Mouse (Mus musculus): ENCODE results near the gene Tnnt2. TPM values are rescaled to one million over a fixed set of nuclear protein-coding genes. Genes with fewer than 3 reads are reported as not detected.

The Tnnt2 gene
- polyA plus RNA-seq, 1 experiment from 2014 or later, result 12.1 TPM

- no peaks in the 10 kb centered on the region for H3K4me1 ChIP-seq (replicated peaks)
- no peaks in the 10 kb centered on the region for H3K9me3 ChIP-seq
- H3K27ac ChIP-seq, result no peak overlapping the region
- H3K9ac ChIP-seq, result no peak overlapping the region
- H3K4me2 ChIP-seq, result no peak overlapping the region
- no peaks in the 10 kb centered on the region for H3K36me3 ChIP-seq
- 63% methylated on average over 10 of the region's 10 CpGs for WGBS
- ATAC-seq (ENCODE audit: low FRiP score), result no peak
- H3K4me3 ChIP-seq, result no peak overlapping the region
- peaks cover 19% of the 10 kb centered on the region; the same call in 1 of the 2 replicates for H3K27me3 ChIP-seq
Observed at GRCm38 (mm10) chr1:135807546-135807945, 28.6 kb upstream of the Tnnt2 start.

DNA sequence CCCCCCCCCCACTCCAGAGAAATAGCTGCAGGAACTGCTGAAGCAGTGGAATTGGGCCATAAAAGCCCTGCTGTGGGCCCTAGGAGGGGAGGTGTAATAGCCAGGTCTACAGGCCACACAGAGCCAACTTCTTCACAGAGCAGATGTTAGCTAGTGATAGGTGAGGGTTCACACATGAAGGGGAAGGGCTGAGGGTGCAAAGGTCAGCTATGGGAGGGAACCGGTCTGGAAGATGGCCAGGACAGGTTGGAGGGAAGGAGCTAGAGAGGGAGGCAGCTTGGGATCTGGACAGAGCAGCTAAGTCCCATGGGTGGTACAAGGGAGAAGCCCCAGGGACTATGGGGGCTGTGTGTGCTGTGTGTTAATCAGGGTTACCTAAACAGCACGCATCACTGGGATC, 26.0 kb upstream of the Tnnt2 start:
- no peak overlapping the region for H3K27ac ChIP-seq
- no peaks in the 10 kb centered on the region for H3K36me3 ChIP-seq
- peaks cover 16% of the 10 kb centered on the region; the same call in 1 of the 2 replicates for H3K27me3 ChIP-seq
- peaks cover 9% of the 10 kb centered on the region; the same call in 1 of the 2 replicates for H3K4me1 ChIP-seq (replicated peaks)
- ATAC-seq (ENCODE audit: low FRiP score), result no peak
- no peaks in the 10 kb centered on the region for H3K9me3 ChIP-seq
- no peak overlapping the region for H3K4me3 ChIP-seq
- WGBS, result 88% methylated on average over 2 of the region's 2 CpGs
- no peak overlapping the region for H3K9ac ChIP-seq
- H3K4me2 ChIP-seq, result no peak overlapping the region

- Histone ChIP-seq H3K4me1 (replicated peaks) (peaks cover 9% of the 10 kb centered on the region; the same call in 1 of the 2 replicates), H3K4me3 (no peak overlapping the region), H3K27me3 (peaks cover 18% of the 10 kb centered on the region), H3K9ac (no peak overlapping the region), H3K27ac (no peak overlapping the region), H3K4me2 (no peak overlapping the region), H3K9me3 (no peaks in the 10 kb centered on the region), H3K36me3 (no peaks in the 10 kb centered on the region)
- peak; percentile 50; the same call in 1 of the 2 replicates for ATAC-seq (ENCODE audit: low FRiP score)
- 37% methylated on average over 7 of the region's 7 CpGs for WGBS
Observed at GRCm38 (mm10) chr1:135811016-135811646, 25.0 kb upstream of the Tnnt2 start.

GRCm38 (mm10) chr1:135812205-135812604, 23.9 kb upstream of the Tnnt2 start:
- peaks cover 9% of the 10 kb centered on the region; the same call in 1 of the 2 replicates for H3K4me1 ChIP-seq (replicated peaks)
- H3K4me2 ChIP-seq, result no peak overlapping the region
- H3K27me3 ChIP-seq, result peaks cover 29% of the 10 kb centered on the region
- H3K4me3 ChIP-seq, result no peak overlapping the region
- no peaks in the 10 kb centered on the region for H3K9me3 ChIP-seq
- 89% methylated on average over 3 of the region's 3 CpGs for WGBS
- H3K27ac ChIP-seq, result no peak overlapping the region
- no peak overlapping the region for H3K9ac ChIP-seq
- no peak for ATAC-seq (ENCODE audit: low FRiP score)
- no peaks in the 10 kb centered on the region for H3K36me3 ChIP-seq

- H3K27me3 ChIP-seq, result peaks cover 33% of the 10 kb centered on the region
- 43% methylated on average over 2 of the region's 2 CpGs for WGBS
- H3K4me3 ChIP-seq, result no peak overlapping the region
- H3K36me3 ChIP-seq, result no peaks in the 10 kb centered on the region
- no peaks in the 10 kb centered on the region for H3K9me3 ChIP-seq
- no peak overlapping the region for H3K27ac ChIP-seq
- no peak overlapping the region for H3K9ac ChIP-seq
- no peak for ATAC-seq (ENCODE audit: low FRiP score)
- peaks cover 9% of the 10 kb centered on the region; the same call in 1 of the 2 replicates for H3K4me1 ChIP-seq (replicated peaks)
- H3K4me2 ChIP-seq, result no peak overlapping the region
Observed at GRCm38 (mm10) chr1:135812618-135813017, 23.5 kb upstream of the Tnnt2 start.

DNA sequence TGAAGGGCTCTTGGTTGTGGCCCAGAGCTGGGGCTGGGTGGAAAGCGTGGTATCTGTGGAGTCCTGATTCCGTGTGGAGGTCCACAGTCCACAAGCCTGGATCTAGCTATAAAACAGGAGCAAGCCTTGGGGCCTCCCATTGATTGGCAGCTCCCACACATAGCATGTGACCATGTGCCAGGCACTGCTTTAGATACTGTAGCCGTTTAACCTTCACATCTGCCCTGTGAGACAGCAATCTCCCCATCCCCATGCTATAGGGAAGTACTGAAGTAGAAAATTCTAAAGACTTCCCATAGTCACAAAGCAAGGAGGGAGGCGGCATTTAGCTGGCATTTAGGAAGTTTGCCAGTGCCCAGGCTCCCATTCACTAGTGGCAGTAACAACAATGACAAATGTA, 23.1 kb upstream of the Tnnt2 start:
- H3K27me3 ChIP-seq, result peaks cover 38% of the 10 kb centered on the region
- H3K27ac ChIP-seq, result no peak overlapping the region
- peaks cover 10% of the 10 kb centered on the region; the same call in 1 of the 2 replicates for H3K4me1 ChIP-seq (replicated peaks)
- no peak overlapping the region for H3K9ac ChIP-seq
- 62% methylated on average over 4 of the region's 4 CpGs for WGBS
- H3K4me2 ChIP-seq, result no peak overlapping the region
- H3K9me3 ChIP-seq, result no peaks in the 10 kb centered on the region
- no peaks in the 10 kb centered on the region for H3K36me3 ChIP-seq
- no peak for ATAC-seq (ENCODE audit: low FRiP score)
- no peak overlapping the region for H3K4me3 ChIP-seq

- Histone ChIP-seq H3K4me2 (no peak overlapping the region), H3K27me3 (peaks cover 46% of the 10 kb centered on the region), H3K36me3 (no peaks in the 10 kb centered on the region), H3K4me1 (replicated peaks) (peaks cover 17% of the 10 kb centered on the region), H3K9ac (no peak overlapping the region), H3K9me3 (no peaks in the 10 kb centered on the region), H3K4me3 (no peak overlapping the region), H3K27ac (no peak overlapping the region)
- ATAC-seq (ENCODE audit: low FRiP score), result no peak
- WGBS, result 82% methylated on average over 5 of the region's 5 CpGs
Observed at GRCm38 (mm10) chr1:135813687-135814395, 22.3 kb upstream of the Tnnt2 start.

DNA sequence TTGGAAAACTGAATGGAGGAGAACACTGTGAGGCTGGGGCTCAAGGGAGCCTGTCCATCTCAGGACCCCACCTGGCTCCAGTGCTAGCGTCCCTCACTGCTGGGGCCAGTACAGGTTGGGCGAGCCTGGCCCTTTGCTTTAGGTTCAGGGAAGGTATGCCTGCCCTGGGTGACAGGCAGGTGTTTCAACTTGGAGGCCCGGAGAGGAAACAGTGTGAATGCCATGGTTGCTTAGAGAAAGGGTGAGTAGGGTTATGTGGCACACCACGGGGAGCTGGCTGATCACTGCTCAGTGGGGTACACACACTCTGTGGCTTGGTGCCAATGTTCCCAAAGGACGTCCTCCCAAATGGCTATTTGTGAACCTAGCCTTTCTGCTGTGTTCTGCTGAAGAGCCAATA, 21.6 kb upstream of the Tnnt2 start:
- no peaks in the 10 kb centered on the region for H3K9me3 ChIP-seq
- WGBS, result 87% methylated on average over 5 of the region's 5 CpGs
- H3K4me3 ChIP-seq, result no peak overlapping the region
- no peaks in the 10 kb centered on the region for H3K36me3 ChIP-seq
- no peak overlapping the region for H3K9ac ChIP-seq
- no peak overlapping the region for H3K4me2 ChIP-seq
- H3K27ac ChIP-seq, result no peak overlapping the region
- H3K4me1 ChIP-seq (replicated peaks), result peaks cover 22% of the 10 kb centered on the region
- H3K27me3 ChIP-seq, result peaks cover 52% of the 10 kb centered on the region
- no peak for ATAC-seq (ENCODE audit: low FRiP score)

GRCm38 (mm10) chr1:135817595-135817994, 18.6 kb upstream of the Tnnt2 start:
- peaks cover 22% of the 10 kb centered on the region for H3K4me1 ChIP-seq (replicated peaks)
- no peak overlapping the region for H3K9ac ChIP-seq
- H3K4me2 ChIP-seq, result no peak overlapping the region
- no peak overlapping the region for H3K27ac ChIP-seq
- no peaks in the 10 kb centered on the region for H3K9me3 ChIP-seq
- 0 out of 2 replicates have a peak overlapping the region, but pooled peaks have one; percentile 2 for H3K4me3 ChIP-seq
- H3K27me3 ChIP-seq, result peaks cover 76% of the 10 kb centered on the region
- 75% methylated on average over 4 of the region's 4 CpGs for WGBS
- H3K36me3 ChIP-seq, result no peaks in the 10 kb centered on the region
- no peak for ATAC-seq (ENCODE audit: low FRiP score)

- Histone ChIP-seq H3K4me3 (peak within 1 kb of the TSS; percentile 60), H3K27me3 (peaks cover 80% of the 10 kb centered on the region), H3K4me2 (peak within 1 kb of the TSS; percentile 95), H3K9me3 (no peaks in the 10 kb centered on the region), H3K36me3 (no peaks in the 10 kb centered on the region), H3K4me1 (replicated peaks) (peaks cover 13% of the 10 kb centered on the region), H3K9ac (peak within 1 kb of the TSS; percentile 77), H3K27ac (no peak within 1 kb of the TSS)
- peak; percentile 52 for ATAC-seq (ENCODE audit: low FRiP score)
- WGBS, result under 1% methylated on average over 63 of the region's 63 CpGs
Observed at GRCm38 (mm10) chr1:135818481-135819086, 17.6 kb upstream of the Tnnt2 start, which contains the start of gene Lad1. Gene Lad1 (plus strand): TSS chr1:135818598.

GRCm38 (mm10) chr1:135820071-135820470, 16.1 kb upstream of the Tnnt2 start:
- Histone ChIP-seq H3K36me3 (no peaks in the 10 kb centered on the region), H3K9ac (no peak overlapping the region), H3K4me3 (no peak overlapping the region), H3K4me1 (replicated peaks) (peaks cover 13% of the 10 kb centered on the region), H3K27ac (no peak overlapping the region), H3K4me2 (no peak overlapping the region), H3K27me3 (peaks cover 71% of the 10 kb centered on the region), H3K9me3 (no peaks in the 10 kb centered on the region)
- 82% methylated on average over 10 of the region's 10 CpGs for WGBS
- ATAC-seq (ENCODE audit: low FRiP score), result no peak

GRCm38 (mm10) chr1:135820736-135821364, 15.3 kb upstream of the Tnnt2 start:
- Histone ChIP-seq H3K4me1 (replicated peaks) (peaks cover 13% of the 10 kb centered on the region), H3K4me3 (no peak overlapping the region), H3K27ac (no peak overlapping the region), H3K4me2 (no peak overlapping the region), H3K27me3 (peaks cover 74% of the 10 kb centered on the region), H3K9me3 (no peaks in the 10 kb centered on the region), H3K36me3 (no peaks in the 10 kb centered on the region), H3K9ac (no peak overlapping the region)
- 66% methylated on average over 16 of the region's 16 CpGs for WGBS
- no peak for ATAC-seq (ENCODE audit: low FRiP score)

Measured in hindbrain, embryonic 13.5 days (tissue).